Mouse (Mus musculus): ENCODE measurements around the gene Snx9. TPM values are rescaled to one million over a fixed set of nuclear protein-coding genes. Genes with fewer than 3 reads are reported as not detected.
A peak's percentile ranks its signal among the peaks of the same experiment; 100 is the strongest.

Snx9 gene
- total RNA-seq, 2 experiments from 2014 or later: 24.6 to 28.9 TPM

GRCm38 (mm10) chr17:5959802-5960201 lies 118.7 kb downstream of the Snx9 start:
- peak; percentile 39 for DNase-seq (ENCODE audit: low spot score)

- no peak for DNase-seq (ENCODE audit: low spot score)
Observed at GRCm38 (mm10) chr17:5963766-5964165, 122.6 kb downstream of the Snx9 start.

GRCm38 (mm10) chr17:5965084-5965781 lies 124.1 kb downstream of the Snx9 start:
- no peak for DNase-seq (ENCODE audit: low spot score)

- DNase-seq (ENCODE audit: low spot score): no peak
Observed at GRCm38 (mm10) chr17:5966706-5967105, 125.6 kb downstream of the Snx9 start.

- DNase-seq (ENCODE audit: low spot score): no peak
Observed at GRCm38 (mm10) chr17:5968562-5968961, 127.4 kb downstream of the Snx9 start.

GRCm38 (mm10) chr17:5969246-5969645 lies 128.1 kb downstream of the Snx9 start:
- no peak for DNase-seq (ENCODE audit: low spot score)

GRCm38 (mm10) chr17:5970298-5970821 lies 129.2 kb downstream of the Snx9 start:
- DNase-seq (ENCODE audit: low spot score): no peak

GRCm38 (mm10) chr17:5973536-5973935 lies 132.4 kb downstream of the Snx9 start:
- no peak for DNase-seq (ENCODE audit: low spot score)

- DNase-seq (ENCODE audit: low spot score): peak; percentile 36
Observed at GRCm38 (mm10) chr17:5975099-5975977, 134.2 kb downstream of the Snx9 start.

- DNase-seq (ENCODE audit: low spot score): no peak
Observed at GRCm38 (mm10) chr17:5976221-5977055, 135.3 kb downstream of the Snx9 start.

GRCm38 (mm10) chr17:5977056-5977920 lies 136.2 kb downstream of the Snx9 start:
- DNase-seq (ENCODE audit: low spot score): peak; percentile 69

- peak; percentile 42 for DNase-seq (ENCODE audit: low spot score)
Observed at GRCm38 (mm10) chr17:5977921-5978504, 136.9 kb downstream of the Snx9 start.

GRCm38 (mm10) chr17:5978505-5979077 lies 137.5 kb downstream of the Snx9 start:
- DNase-seq (ENCODE audit: low spot score): no peak

GRCm38 (mm10) chr17:5980860-5981259 lies 139.7 kb downstream of the Snx9 start:
- no peak for DNase-seq (ENCODE audit: low spot score)

Other genes with a start within 250 kb of the Snx9 start
- 10 to 100 TPM; 25.7 to 32.7 TPM for gene Synj2, start 100.0 kb downstream of the Snx9 start, total RNA-seq (2021)
- gene Serac1, start 238.4 kb downstream of the Snx9 start, total RNA-seq (2021): 1 to 10 TPM; 6.2 to 7.0 TPM
- gene Gtf2h5, start 238.5 kb downstream of the Snx9 start, total RNA-seq (2021): 10 to 100 TPM; 48.4 to 53.7 TPM

All from gastrocnemius, adult 18-20 months (tissue).